In the genomic region with DNA sequence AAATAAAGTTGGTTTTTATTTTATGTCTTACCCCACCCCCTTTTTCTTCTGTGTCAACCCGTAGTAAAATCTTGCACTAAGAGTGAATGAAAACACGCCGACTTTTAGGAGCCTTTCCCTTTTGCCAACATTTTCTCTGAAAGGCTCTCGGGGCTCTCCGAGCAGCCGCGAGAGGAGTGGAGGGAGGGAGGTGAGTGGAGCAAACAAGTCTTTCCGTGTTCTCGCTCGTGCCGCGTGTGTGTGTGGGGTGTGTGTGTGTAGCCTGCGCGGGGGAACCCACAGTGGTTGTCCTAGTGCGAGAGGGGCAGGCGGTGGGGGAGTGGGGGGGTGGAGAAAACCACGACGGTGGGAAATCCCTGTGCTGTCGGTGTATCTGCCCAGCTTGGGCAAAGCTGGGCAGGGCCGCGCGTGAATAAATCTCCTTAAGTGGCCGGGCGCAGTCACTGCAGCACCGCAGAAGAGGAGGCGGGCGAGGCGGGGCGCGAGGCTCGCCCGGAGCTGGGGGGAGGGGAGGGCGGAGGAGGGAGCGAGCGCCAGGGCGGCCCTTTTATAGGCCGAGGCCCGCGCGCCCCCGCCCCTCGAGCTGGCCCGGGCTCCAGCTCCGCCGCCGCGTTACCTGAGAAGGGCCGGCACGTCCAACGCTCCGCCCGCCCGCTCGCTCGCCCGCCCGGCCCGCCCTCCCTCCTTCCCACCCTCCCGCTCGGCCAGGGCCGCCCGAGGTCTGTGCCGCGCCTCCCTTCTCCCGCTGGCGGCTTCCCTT, we compare ENCODE assay signal across 8 mouse cellular contexts. TPM values are rescaled to one million over a fixed set of nuclear protein-coding genes. Genes with fewer than 3 reads are reported as not detected.
A peak's percentile ranks its signal among the peaks of the same experiment; 100 is the strongest.
DNase-seq lines count a peak whose midpoint lies in the region; ATAC-seq and TF ChIP-seq lines count a peak whose summit lies in the region.

No protein-coding gene starts in this region.

- dilution Hi-C loops in CH12.LX (cut with MboI; ENCODE audit: extremely low pct_ligation_motif_present, extremely low pct_unique_long_range_greater_than_20kb, low sequenced_read_pairs), result no loop called here

- ATAC-seq in heart, embryonic 14.5 days (ENCODE audit: insufficient number of reproducible peaks, insufficient read depth, low FRiP score, low read depth), result peak; percentile 91
- peak; percentile 94 for ATAC-seq in liver, embryonic 15.5 days (ENCODE audit: insufficient read depth)
- ATAC-seq in neural tube, embryonic 11.5 days (ENCODE audit: insufficient read depth, low FRiP score, low TSS enrichment), result peak; percentile 87

- H3K79me2 ChIP-seq in CH12.LX (replicated peaks; ENCODE audit: control insufficient read depth, extremely low read depth, insufficient read depth, poor library complexity, severe bottlenecking), result peaks cover 19% of the 10 kb centered on the region

- WGBS in forebrain, embryonic 10.5 days, result under 1% methylated on average over 60 of the region's 66 CpGs
- under 1% methylated on average over 47 of the region's 66 CpGs for WGBS in heart, embryonic 14.5 days
- under 1% methylated on average over 51 of the region's 66 CpGs for WGBS in liver, embryonic 15.5 days (ENCODE audit: insufficient replicate concordance)
- under 1% methylated on average over 37 of the region's 66 CpGs for WGBS in neural tube, embryonic 11.5 days

- H3K27ac ChIP-seq in CH12.LX (ENCODE audit: insufficient read depth, low read depth), result peak overlapping the region; percentile 72
- H3K27ac ChIP-seq in forebrain, embryonic 10.5 days, result peak overlapping the region; percentile 97
- H3K27ac ChIP-seq in heart, embryonic 14.5 days (replicated peaks in 1 of 2; ENCODE audit: control insufficient read depth in 1 of 2, insufficient read depth in 1 of 2, low read depth in 2 of 2, low read length in 2 of 2), result peak overlapping the region; percentile 98 to 99
- H3K27ac ChIP-seq in liver, embryonic 15.5 days (replicated peaks), result peak overlapping the region; percentile 98
- H3K27ac ChIP-seq in neural tube, embryonic 11.5 days (ENCODE audit: low read depth, low read length), result peak overlapping the region; percentile 99

- no peaks in the 10 kb centered on the region for H3K27me3 ChIP-seq in CH12.LX (replicated peaks)
- H3K27me3 ChIP-seq in forebrain, embryonic 10.5 days (ENCODE audit: poor library complexity, severe bottlenecking), result no peaks in the 10 kb centered on the region
- no peaks in the 10 kb centered on the region for H3K27me3 ChIP-seq in heart, embryonic 14.5 days (ENCODE audit: control insufficient read depth, insufficient read depth, low read length)
- H3K27me3 ChIP-seq in liver, embryonic 15.5 days, result no peaks in the 10 kb centered on the region
- H3K27me3 ChIP-seq in neural tube, embryonic 11.5 days (ENCODE audit: control insufficient read depth, insufficient read depth, low read length), result no peaks in the 10 kb centered on the region

- TF ChIP-seq POLR2A in CH12.LX (IDR thresholded peaks at IDR 0.05; ENCODE audit: low read depth, low read length), result peak; percentile 60

- peaks cover 0 to 1% of the 10 kb centered on the region in 2 experiments for H3K36me3 ChIP-seq in CH12.LX (replicated peaks in 1 of 2; ENCODE audit: control insufficient read depth in 1 of 2, insufficient read depth in 1 of 2, low read length in 1 of 2)
- peaks cover 16% of the 10 kb centered on the region for H3K36me3 ChIP-seq in forebrain, embryonic 10.5 days (replicated peaks)
- no peaks in the 10 kb centered on the region for H3K36me3 ChIP-seq in heart, embryonic 14.5 days (ENCODE audit: control insufficient read depth, insufficient read depth, low read length)
- no peaks in the 10 kb centered on the region for H3K36me3 ChIP-seq in liver, embryonic 15.5 days (replicated peaks)
- no peaks in the 10 kb centered on the region for H3K36me3 ChIP-seq in neural tube, embryonic 11.5 days (ENCODE audit: control insufficient read depth, insufficient read depth, low read length)

- in situ Hi-C loops in CH12.LX (cut with MboI; ENCODE audit: low pct_ligation_motif_present, low pct_unique_long_range_greater_than_20kb, low sequenced_read_pairs), result no loop called here

- TF ChIP-seq RAD21 in CH12.LX (IDR thresholded peaks at IDR 0.05; ENCODE audit: low read depth, low read length), result no peak

- H3K9me3 ChIP-seq in CH12.LX (replicated peaks; ENCODE audit: low read length), result peaks cover 5% of the 10 kb centered on the region
- peaks cover 9% of the 10 kb centered on the region; the same call in 1 of the 2 replicates for H3K9me3 ChIP-seq in forebrain, embryonic 10.5 days
- no peaks in the 10 kb centered on the region for H3K9me3 ChIP-seq in heart, embryonic 14.5 days (ENCODE audit: control insufficient read depth, low read length)
- no peaks in the 10 kb centered on the region for H3K9me3 ChIP-seq in liver, embryonic 15.5 days (replicated peaks)
- H3K9me3 ChIP-seq in neural tube, embryonic 11.5 days (ENCODE audit: control insufficient read depth, low read length), result no peaks in the 10 kb centered on the region

- no peak for TF ChIP-seq CTCF in CH12.LX (conservative IDR thresholded peaks at IDR 0.05 in 1 of 2, IDR thresholded peaks at IDR 0.05 in 1 of 2; ENCODE audit: low read depth in 2 of 2, low read length in 2 of 2)

- H3K4me3 ChIP-seq in CH12.LX (replicated peaks in 1 of 3; ENCODE audit: low read depth in 2 of 3, low read length in 2 of 3, poor library complexity in 1 of 3), result peak overlapping the region; percentile 59 to 68 (median 67)
- H3K4me3 ChIP-seq in forebrain, embryonic 10.5 days, result peak overlapping the region; percentile 91
- H3K4me3 ChIP-seq in heart, embryonic 14.5 days (ENCODE audit: control insufficient read depth in 1 of 2, insufficient read depth in 1 of 2, low read depth in 1 of 2, low read length in 2 of 2), result peak overlapping the region; percentile 64 to 95
- H3K4me3 ChIP-seq in liver, embryonic 15.5 days (replicated peaks), result peak overlapping the region; percentile 96
- peak overlapping the region; percentile 90 for H3K4me3 ChIP-seq in neural tube, embryonic 11.5 days (ENCODE audit: low read depth, low read length)

- DNase-seq in CH12.LX (ENCODE audit: extremely low read depth), result peak; percentile 81
- peak; percentile 81 for DNase-seq in c-Kit-negative CD71-positive TER-119-positive erythroid progenitor cells, embryonic 14.5 days (ENCODE audit: low read depth, low spot score)
- peak; percentile 87 for DNase-seq in forebrain, embryonic 10.5 days (ENCODE audit: extremely low spot score, low spot score)
- DNase-seq in kidney, postnatal 36 days, result peak; percentile 95 to 98
- peak; percentile 96 for DNase-seq in neural tube, embryonic 11.5 days (ENCODE audit: low spot score)
- peak; percentile 97 for DNase-seq in testis, postnatal 10 days (ENCODE audit: low spot score)

- peak overlapping the region; percentile 99 for H3K9ac ChIP-seq in CH12.LX (ENCODE audit: insufficient read depth, low read depth)
- H3K9ac ChIP-seq in heart, embryonic 14.5 days (ENCODE audit: low read length), result peak overlapping the region; percentile 93
- H3K9ac ChIP-seq in liver, embryonic 15.5 days, result peak overlapping the region; percentile 93
- H3K9ac ChIP-seq in neural tube, embryonic 11.5 days (ENCODE audit: low read length), result peak overlapping the region; percentile 94

- TF ChIP-seq EP300 in CH12.LX (IDR thresholded peaks at IDR 0.05; ENCODE audit: low read length), result no peak

- H3K4me1 ChIP-seq in CH12.LX (ENCODE audit: control insufficient read depth in 1 of 2, insufficient read depth in 2 of 2), result peaks cover 2 to 18% of the 10 kb centered on the region in 2 experiments; a peak in 3 of 4 replicates
- H3K4me1 ChIP-seq in forebrain, embryonic 10.5 days, result peaks cover 26% of the 10 kb centered on the region
- H3K4me1 ChIP-seq in heart, embryonic 14.5 days (ENCODE audit: control insufficient read depth in 2 of 2, insufficient read depth in 2 of 2, low read length in 2 of 2), result peaks cover 0 to 17% of the 10 kb centered on the region in 2 experiments; a peak in 2 of 4 replicates
- H3K4me1 ChIP-seq in liver, embryonic 15.5 days (replicated peaks), result peaks cover 26% of the 10 kb centered on the region
- peaks cover 8% of the 10 kb centered on the region for H3K4me1 ChIP-seq in neural tube, embryonic 11.5 days (ENCODE audit: control insufficient read depth, insufficient read depth, low read length)

- peak overlapping the region; percentile 32 for H3K4me2 ChIP-seq in CH12.LX (ENCODE audit: insufficient read depth, low read depth, poor library complexity, severe bottlenecking)
- H3K4me2 ChIP-seq in heart, embryonic 14.5 days (ENCODE audit: low read length), result peak overlapping the region; percentile 75
- H3K4me2 ChIP-seq in liver, embryonic 15.5 days, result peak overlapping the region; percentile 91
- H3K4me2 ChIP-seq in neural tube, embryonic 11.5 days (ENCODE audit: low read depth), result peak overlapping the region; percentile 67

TF ChIP-seq in CH12.LX, 34 proteins besides CTCF, POLR2A, EP300 and RAD21:
- no peak for TF ChIP-seq KAT2A (IDR thresholded peaks at IDR 0.05; ENCODE audit: insufficient replicate concordance, low read length)
- TF ChIP-seq MXI1 (IDR thresholded peaks at IDR 0.05; ENCODE audit: low read depth, low read length), result peak; percentile 73; the same call in 1 of the 2 replicates
- peak; percentile 75 for TF ChIP-seq CHD2 (IDR thresholded peaks at IDR 0.05; ENCODE audit: low read length)
- peak; percentile 50 for TF ChIP-seq TCF12 (IDR thresholded peaks at IDR 0.05; ENCODE audit: low read depth, low read length)
- peak; percentile 79 for TF ChIP-seq BHLHE40 (IDR thresholded peaks at IDR 0.05; ENCODE audit: low read depth, low read length)
- peak; percentile 19; the same call in 1 of the 2 replicates for TF ChIP-seq CHD1 (IDR thresholded peaks at IDR 0.05; ENCODE audit: low read depth, low read length)
- no peak; the same call in 1 of the 2 replicates for TF ChIP-seq NRF1 (IDR thresholded peaks at IDR 0.05; ENCODE audit: low read depth, low read length)
- TF ChIP-seq ZMIZ1 (IDR thresholded peaks at IDR 0.05; ENCODE audit: low read depth, low read length), result 0 out of 2 replicates have a peak, but pooled peaks have one; percentile 40
- TF ChIP-seq SIN3A (IDR thresholded peaks at IDR 0.05; ENCODE audit: low read length), result peak; percentile 49
- peak; percentile 63; the same call in 1 of the 2 replicates for TF ChIP-seq MAZ (IDR thresholded peaks at IDR 0.05; ENCODE audit: low read depth, low read length)

RNA-seq across cellular contexts. Expression of a gene that starts 0.8 kb away (rescaled TPM):
- 10.5 and 11.0 TPM in 2 replicates for total RNA-seq in CH12.LX (2012; rRNA removed)
- 18.0 and 19.9 TPM in 2 replicates for total RNA-seq in CH12.LX (2014; rRNA removed)
- polyA plus RNA-seq in CH12.LX (2012; ENCODE audit: insufficient read length, low read depth), result 13.4 and 13.9 TPM in 2 replicates
- polyA plus RNA-seq in forebrain, embryonic 10.5 days (2016; fragmentation: Nextera tagmentation; extraction: Ambion mirVana), result 11.6 and 13.9 TPM in 2 replicates
- polyA plus RNA-seq in heart, embryonic 14.5 days (2014; fragmentation: Nextera tagmentation; extraction: Ambion mirVana), result 16.4 and 17.5 TPM in 2 replicates
- 3.1 and 4.4 TPM in 2 replicates for polyA plus RNA-seq in liver, embryonic 15.5 days (2015; fragmentation: Nextera tagmentation; extraction: Ambion mirVana)
- polyA plus RNA-seq in neural tube, embryonic 11.5 days (2014; fragmentation: Nextera tagmentation; extraction: Ambion mirVana), result 24.4 and 27.4 TPM in 2 replicates

Comparison
In these comparisons a context has a peak if more than half of its experiments do, and no peak if none do; other contexts are left out.
1. Peak in every context shown above with its lines: DNase-seq, ATAC-seq, H3K4me3 ChIP-seq and H3K27ac ChIP-seq.
2. H3K4me2 ChIP-seq: peak in every context shown above with its lines; median percentile 91 in liver, embryonic 15.5 days; 75 in heart, embryonic 14.5 days; 67 in neural tube, embryonic 11.5 days; 32 in CH12.LX.